Mouse (Mus musculus) MEL (cell line): ENCODE results near the gene Ern1. TPM values are rescaled to one million over a fixed set of nuclear protein-coding genes. Genes with fewer than 3 reads are reported as not detected.

Experiments used
- DNase-seq: peaks from one replicate; pipeline ENCODE4 v3.0.0; 2011; ENCODE audit warnings: low read depth, low spot score
- H3K27ac ChIP-seq: 2 replicates; pipeline ENCODE4 v1.5.1; 2012; ENCODE audit warnings: low read depth, mild to moderate bottlenecking, control low read depth, low read length, moderate library complexity; ENCODE audit not compliant: control insufficient read depth
- H3K27me3 ChIP-seq, 2 experiments: fragments of 150-350 bp in 1 of 2; sonication (generic) in 1 of 2; 2 replicates each; pipeline ENCODE4 v1.6.1; 2012; ENCODE audit warnings: low read length in 2 of 2, mild to moderate bottlenecking in 2 of 2, improper control_type of control experiment in 1 of 2, moderate library complexity in 1 of 2; ENCODE audit not compliant: insufficient read depth in 2 of 2, control insufficient read depth in 1 of 2
- H3K36me3 ChIP-seq, 2 experiments: 2 replicates each; pipeline ENCODE4 v1.6.1; 2012 to 2014; ENCODE audit warnings: low read length in 2 of 2, improper control_type of control experiment in 1 of 2, inconsistent platforms in 1 of 2, mild to moderate bottlenecking in 1 of 2; ENCODE audit not compliant: insufficient read depth in 2 of 2, control insufficient read depth in 1 of 2
- H3K4me1 ChIP-seq, 2 experiments: fragments of 150-350 bp in 1 of 2; sonication (generic) in 1 of 2; 2 replicates each; pipeline ENCODE4 v1.6.1; 2012; ENCODE audit warnings: low read length in 2 of 2, improper control_type of control experiment in 1 of 2, mild to moderate bottlenecking in 1 of 2; ENCODE audit not compliant: insufficient read depth in 2 of 2, control insufficient read depth in 1 of 2
- H3K4me3 ChIP-seq, 2 experiments: fragments of 150-350 bp in 1 of 2; sonication (generic) in 1 of 2; 2 replicates each; pipeline ENCODE4 v1.5.1; 2012; ENCODE audit warnings: low read depth in 2 of 2, low read length in 2 of 2, mild to moderate bottlenecking in 2 of 2, moderate library complexity in 2 of 2, control low read depth in 1 of 2, improper control_type of control experiment in 1 of 2; ENCODE audit not compliant: control insufficient read depth in 1 of 2, insufficient read depth in 1 of 2
- H3K79me2 ChIP-seq: 2 replicates; pipeline ENCODE4 v1.6.1; 2012; ENCODE audit warnings: mild to moderate bottlenecking, low read length, moderate library complexity; ENCODE audit not compliant: control insufficient read depth, poor library complexity, insufficient read depth
- H3K9ac ChIP-seq: 2 replicates; pipeline ENCODE4 v1.6.1; 2012; ENCODE audit warnings: low read depth, mild to moderate bottlenecking, control low read depth, low read length, moderate library complexity; ENCODE audit not compliant: control insufficient read depth, poor library complexity, severe bottlenecking
- H3K9me3 ChIP-seq: fragments of 150-350 bp; sonication (generic); replicated peaks from 2 replicates; pipeline ENCODE4 v1.6.1; 2012; ENCODE audit warnings: mild to moderate bottlenecking, low read length, improper control_type of control experiment, moderate library complexity; ENCODE audit not compliant: insufficient read depth
- BHLHE40 ChIP-seq: IDR thresholded peaks from 2 replicates; pipeline ENCODE4 v1.6.1; 2012; ENCODE audit warnings: low read depth, mild to moderate bottlenecking, inconsistent platforms, low read length, improper control_type of control experiment, borderline replicate concordance
- CTCF ChIP-seq, 3 experiments: IDR thresholded peaks in 2 of 3; conservative IDR thresholded peaks in 1 of 3; 2 replicates each; pipeline ENCODE4 v1.5.1; 2011 to 2012; ENCODE audit warnings: low read length in 3 of 3, low read depth in 2 of 3, mild to moderate bottlenecking in 2 of 3, improper control_type of control experiment in 1 of 3, inconsistent platforms in 1 of 3, mixed read lengths in 1 of 3, moderate library complexity in 1 of 3; ENCODE audit not compliant: control insufficient read depth in 1 of 3, insufficient read depth in 1 of 3, poor library complexity in 1 of 3, severe bottlenecking in 1 of 3
- EP300 ChIP-seq, 2 experiments: IDR thresholded peaks; 2 replicates each; pipeline ENCODE4 v1.6.1; 2011; ENCODE audit warnings: improper control_type of control experiment in 2 of 2, low read length in 2 of 2, low read depth in 1 of 2, mild to moderate bottlenecking in 1 of 2
- GABPA ChIP-seq: IDR thresholded peaks from 2 replicates; pipeline ENCODE4 v1.6.1; 2012; ENCODE audit warnings: low read depth, mild to moderate bottlenecking, inconsistent platforms, low read length, improper control_type of control experiment, moderate library complexity
- GATA1 ChIP-seq: IDR thresholded peaks from 2 replicates; pipeline ENCODE4 v1.6.1; 2011; ENCODE audit warnings: low read depth, low read length, improper control_type of control experiment
- JUND ChIP-seq: IDR thresholded peaks from 2 replicates; pipeline ENCODE4 v1.6.1; 2011; ENCODE audit warnings: low read depth, mild to moderate bottlenecking, improper control_type of control experiment, low read length
- KAT2A ChIP-seq: conservative IDR thresholded peaks from 2 replicates; pipeline ENCODE4 v1.6.1; 2012; ENCODE audit warnings: low read depth, low read length, improper control_type of control experiment, inconsistent platforms
- MAFK ChIP-seq: IDR thresholded peaks from 2 replicates; pipeline ENCODE4 v1.6.1; 2011; ENCODE audit warnings: low read depth, mild to moderate bottlenecking, low read length, improper control_type of control experiment, borderline replicate concordance
- MEF2A ChIP-seq: IDR thresholded peaks from 2 replicates; pipeline ENCODE4 v1.6.1; 2014; ENCODE audit warnings: low read depth, mild to moderate bottlenecking, inconsistent platforms, low read length, improper control_type of control experiment; ENCODE audit not compliant: poor library complexity, insufficient replicate concordance, severe bottlenecking; ENCODE audit errors: extremely low read depth
- NELFE ChIP-seq: IDR thresholded peaks from 2 replicates; pipeline ENCODE4 v1.6.1; 2011; ENCODE audit warnings: low read depth, low read length, improper control_type of control experiment
- NRF1 ChIP-seq: IDR thresholded peaks from 2 replicates; pipeline ENCODE4 v1.6.1; 2014; ENCODE audit warnings: low read depth, mild to moderate bottlenecking, inconsistent platforms, low read length, improper control_type of control experiment, moderate library complexity; ENCODE audit not compliant: poor library complexity, insufficient read depth, severe bottlenecking
- POLR2A ChIP-seq, 2 experiments: IDR thresholded peaks; 2 replicates each; pipeline ENCODE4 v1.6.1; 2011 to 2012; ENCODE audit warnings: low read length in 2 of 2, mild to moderate bottlenecking in 2 of 2, control low read depth in 1 of 2, improper control_type of control experiment in 1 of 2, low read depth in 1 of 2, moderate library complexity in 1 of 2; ENCODE audit not compliant: control insufficient read depth in 1 of 2, insufficient read depth in 1 of 2, poor library complexity in 1 of 2
- POLR2AphosphoS2 ChIP-seq: IDR thresholded peaks from 2 replicates; pipeline ENCODE4 v1.6.1; 2011; ENCODE audit warnings: low read length, improper control_type of control experiment
- RAD21 ChIP-seq: IDR thresholded peaks from 2 replicates; pipeline ENCODE4 v1.6.1; 2011; ENCODE audit warnings: mild to moderate bottlenecking, low read depth, low read length, improper control_type of control experiment
- TAL1 ChIP-seq: IDR thresholded peaks from 2 replicates; pipeline ENCODE4 v1.6.1; 2012; ENCODE audit warnings: mild to moderate bottlenecking, inconsistent platforms, low read length, moderate library complexity, mixed read lengths
- TBP ChIP-seq: IDR thresholded peaks from 2 replicates; pipeline ENCODE4 v1.8.0; 2011; ENCODE audit warnings: low read depth, low read length, improper control_type of control experiment
- TCF12 ChIP-seq: IDR thresholded peaks from 2 replicates; pipeline ENCODE4 v1.6.1; 2014; ENCODE audit warnings: low read depth, mild to moderate bottlenecking, inconsistent platforms, low read length, improper control_type of control experiment, moderate library complexity
- UBTF ChIP-seq: IDR thresholded peaks from 2 replicates; pipeline ENCODE4 v1.6.1; 2012; ENCODE audit warnings: low read depth, mild to moderate bottlenecking, inconsistent platforms, low read length, improper control_type of control experiment, moderate library complexity, borderline replicate concordance; ENCODE audit not compliant: insufficient read depth
- USF1 ChIP-seq: IDR thresholded peaks from 2 replicates; pipeline ENCODE4 v1.6.1; 2014; ENCODE audit warnings: low read depth, mild to moderate bottlenecking, inconsistent platforms, low read length, improper control_type of control experiment, moderate library complexity
- USF2 ChIP-seq, 2 experiments: IDR thresholded peaks; 2 replicates each; pipeline ENCODE4 v1.6.1; 2011 to 2012; ENCODE audit warnings: improper control_type of control experiment in 2 of 2, low read length in 2 of 2, borderline replicate concordance in 1 of 2, inconsistent platforms in 1 of 2, low read depth in 1 of 2, mild to moderate bottlenecking in 1 of 2; ENCODE audit not compliant: insufficient read depth in 1 of 2
- ZC3H11A ChIP-seq: IDR thresholded peaks from 2 replicates; pipeline ENCODE4 v1.6.1; 2012; ENCODE audit warnings: low read depth, mild to moderate bottlenecking, inconsistent platforms, low read length, improper control_type of control experiment
- polyA plus RNA-seq, 2 experiments: library from polyadenylated mRNA; stranded (reverse) in 1 of 2; unstranded in 1 of 2; fragments of >175 nt in 1 of 2; fragments of >200 nt in 1 of 2; gene quantifications; 2 replicates each; pipeline versions ENCODE4 v1.2.1 to v1.2.4; 2012; ENCODE audit warnings: low replicate concordance in 2 of 2, low read depth in 1 of 2; ENCODE audit not compliant: insufficient read length in 2 of 2, insufficient read depth in 1 of 2, missing spikeins in 1 of 2
- total RNA-seq: library from RNA; depleted of rRNA; stranded (reverse); fragments of 300-350 nt; gene quantifications from 2 replicates; pipeline ENCODE4 v1.2.3, GENCODE M21; 2012

The Ern1 gene
- total and polyA plus RNA-seq, 3 experiments, result 4.3 to 5.7 TPM; not detected in 1

DNA sequence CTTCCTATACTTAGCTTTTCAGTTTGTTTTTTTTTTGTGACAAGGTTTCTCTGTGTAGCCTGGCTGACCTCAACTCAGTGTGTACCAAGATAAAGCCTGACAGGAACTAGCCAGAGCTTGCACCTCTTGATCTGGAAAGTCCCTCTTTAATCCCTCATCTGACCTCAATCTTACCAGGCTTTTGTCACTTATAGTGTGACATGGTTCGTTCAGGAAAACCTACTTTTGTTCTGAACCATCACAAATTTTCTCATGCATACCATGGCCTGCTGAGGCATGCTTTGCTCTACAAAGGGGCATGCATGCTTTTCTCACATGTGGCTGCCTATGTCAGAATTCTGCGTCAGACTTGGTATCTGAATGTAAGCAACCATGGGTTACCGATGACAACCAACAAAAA lies 71.3 kb downstream of the Ern1 start:
- H3K9me3 ChIP-seq, result no peaks in the 10 kb centered on the region
- DNase-seq, result no peak
- peaks cover 2 to 27% of the 10 kb centered on the region in 2 experiments; a peak in 3 of 4 replicates for H3K36me3 ChIP-seq
- H3K27me3 ChIP-seq, result no peaks in the 10 kb centered on the region
- no peak for TF ChIP-seq MEF2A
- no peak for TF ChIP-seq NELFE
- TF ChIP-seq EP300 (IDR thresholded peaks at IDR 0.05; ENCODE audit: low read depth in 1 of 2, low read length in 2 of 2), result no peak
- TF ChIP-seq UBTF, result no peak
- no peak for TF ChIP-seq USF1
- TF ChIP-seq JUND, result no peak
- TF ChIP-seq BHLHE40, result no peak
- TF ChIP-seq POLR2AphosphoS2, result no peak
- H3K27ac ChIP-seq, result no peak overlapping the region
- peaks cover 17 to 20% of the 10 kb centered on the region in 2 experiments for H3K4me1 ChIP-seq
- no peaks in the 10 kb centered on the region for H3K79me2 ChIP-seq
- no peak overlapping the region for H3K4me3 ChIP-seq
- no peak overlapping the region for H3K9ac ChIP-seq

- Histone ChIP-seq H3K4me3 (no peak overlapping the region), H3K79me2 (no peaks in the 10 kb centered on the region), H3K9ac (no peak overlapping the region), H3K9me3 (no peaks in the 10 kb centered on the region), H3K36me3 (peaks cover 2 to 14% of the 10 kb centered on the region in 2 experiments; a peak in 3 of 4 replicates), H3K27me3 (no peaks in the 10 kb centered on the region), H3K4me1 (peaks cover 4 to 10% of the 10 kb centered on the region in 2 experiments), H3K27ac (no peak overlapping the region)
- TF ChIP-seq GABPA (no peak), GATA1 (no peak), UBTF (no peak), JUND (no peak), TBP (no peak), KAT2A (no peak), USF2 (IDR thresholded peaks at IDR 0.05; ENCODE audit: borderline replicate concordance in 1 of 2, insufficient read depth in 1 of 2, low read depth in 1 of 2, low read length in 2 of 2) (no peak), TAL1 (no peak), MAFK (no peak), CTCF (IDR thresholded peaks at IDR 0.05 in 2 of 3, conservative IDR thresholded peaks at IDR 0.05 in 1 of 3; ENCODE audit: control insufficient read depth in 1 of 3, insufficient read depth in 1 of 3, low read depth in 2 of 3, low read length in 3 of 3, poor library complexity in 1 of 3, severe bottlenecking in 1 of 3) (no peak), EP300 (IDR thresholded peaks at IDR 0.05; ENCODE audit: low read depth in 1 of 2, low read length in 2 of 2) (no peak), TCF12 (no peak), ZC3H11A (no peak), RAD21 (no peak), POLR2A (IDR thresholded peaks at IDR 0.05; ENCODE audit: control insufficient read depth in 1 of 2, insufficient read depth in 1 of 2, low read depth in 1 of 2, low read length in 2 of 2, poor library complexity in 1 of 2) (no peak), NRF1 (no peak), BHLHE40 (no peak)
- DNase-seq, result no peak
These were observed 74.9 kb downstream of the Ern1 start for GRCm38 (mm10) chr11:106412641-106413360.
